Mouse (Mus musculus) lung, embryonic 16.5 days (tissue): ENCODE measurements around the gene Ap4m1. TPM values are rescaled to one million over a fixed set of nuclear protein-coding genes. Genes with fewer than 3 reads are reported as not detected.
A peak's percentile ranks its signal among the peaks of the same experiment; 100 is the strongest.

ENCODE experiments used
- ATAC-seq: fragments of 200-750 bp; cut with Nextera tagmentation; 2 replicates; pipeline ENCODE4 v1.8.0; 2017; ENCODE audit warnings: low read depth, mild to moderate bottlenecking, moderate library complexity
- H3K27ac ChIP-seq: fragments of 300-500 bp; sonication (generic); 2 replicates; pipeline ENCODE4 v1.5.1; 2014; ENCODE audit warnings: mild to moderate bottlenecking, control low read depth, low read length
- H3K27me3 ChIP-seq: fragments of 300-500 bp; sonication (generic); 2 replicates; pipeline ENCODE4 v1.6.1; 2014; ENCODE audit warnings: low read depth, low read length, mixed read lengths; ENCODE audit not compliant: control insufficient read depth, insufficient read depth
- H3K36me3 ChIP-seq: fragments of 300-500 bp; sonication (generic); 2 replicates; pipeline ENCODE4 v1.6.1; 2014; ENCODE audit warnings: low read length; ENCODE audit not compliant: control insufficient read depth, insufficient read depth
- H3K4me1 ChIP-seq: fragments of 300-500 bp; sonication (generic); replicated peaks from 2 replicates; pipeline ENCODE4 v1.6.1; 2014; ENCODE audit warnings: low read length, mixed read lengths; ENCODE audit not compliant: control insufficient read depth, insufficient read depth
- H3K4me2 ChIP-seq: fragments of 300-500 bp; sonication (generic); 2 replicates; pipeline ENCODE4 v1.6.1; 2014; ENCODE audit warnings: low read depth, low read length, control low read depth
- H3K4me3 ChIP-seq: fragments of 300-500 bp; sonication (generic); 2 replicates; pipeline ENCODE4 v1.5.1; 2014; ENCODE audit warnings: mild to moderate bottlenecking, low read length, control low read depth
- H3K9ac ChIP-seq: fragments of 300-500 bp; sonication (generic); 2 replicates; pipeline ENCODE4 v1.6.1; 2014; ENCODE audit warnings: low read length, control low read depth
- H3K9me3 ChIP-seq: fragments of 300-500 bp; sonication (generic); 2 replicates; pipeline ENCODE4 v1.6.1; 2016; ENCODE audit warnings: low read length; ENCODE audit not compliant: control insufficient read depth
- WGBS: fragments of 180-500 bp; shearing (Covaris S2); extraction: QIAGEN DNeasy Blood & Tissue Kit; methylation state at CpG from one replicate; pipeline ENCODE4 v1.1.7; 2014; 5-methylcytosine and 5-hydroxymethylcytosine counted together
- polyA plus RNA-seq: library from polyadenylated mRNA; unstranded; fragments of >200 nt; fragmentation: Nextera tagmentation; extraction: Ambion mirVana; gene quantifications from 2 replicates; pipeline ENCODE4 v1.2.1, GENCODE M21; 2015

Gene Ap4m1
- 26.2 and 27.4 TPM in 2 replicates for polyA plus RNA-seq

GRCm38 (mm10) chr5:138171695-138172491 lies at the start of gene Ap4m1, which contains the start of gene Mcm7:
TSS of gene Ap4m1 (plus strand) at chr5:138172002.
TSS of gene Mcm7 (minus strand) at chr5:138172422.
- Histone ChIP-seq H3K4me3 (peak within 1 kb of the TSS; percentile 86), H3K27me3 (no peaks in the 10 kb centered on the region), H3K4me1 (peaks cover 17% of the 10 kb centered on the region), H3K27ac (peak within 1 kb of the TSS; percentile 98), H3K9ac (peak within 1 kb of the TSS; percentile 85), H3K9me3 (no peaks in the 10 kb centered on the region), H3K36me3 (peaks cover 36% of the 10 kb centered on the region), H3K4me2 (peak within 1 kb of the TSS; percentile 86)
- under 1% methylated on average over 54 of the region's 54 CpGs for WGBS
- peak; percentile 94 for ATAC-seq

GRCm38 (mm10) chr5:138132425-138133064 lies 39.3 kb upstream of the Ap4m1 start:
- Histone ChIP-seq H3K36me3 (peaks cover 54% of the 10 kb centered on the region), H3K4me2 (no peak overlapping the region), H3K9me3 (no peaks in the 10 kb centered on the region), H3K27ac (no peak overlapping the region), H3K4me3 (no peak overlapping the region), H3K9ac (no peak overlapping the region), H3K4me1 (no peaks in the 10 kb centered on the region), H3K27me3 (no peaks in the 10 kb centered on the region)
- WGBS = 84% methylated on average over 5 of the region's 5 CpGs
- ATAC-seq = no peak

DNA sequence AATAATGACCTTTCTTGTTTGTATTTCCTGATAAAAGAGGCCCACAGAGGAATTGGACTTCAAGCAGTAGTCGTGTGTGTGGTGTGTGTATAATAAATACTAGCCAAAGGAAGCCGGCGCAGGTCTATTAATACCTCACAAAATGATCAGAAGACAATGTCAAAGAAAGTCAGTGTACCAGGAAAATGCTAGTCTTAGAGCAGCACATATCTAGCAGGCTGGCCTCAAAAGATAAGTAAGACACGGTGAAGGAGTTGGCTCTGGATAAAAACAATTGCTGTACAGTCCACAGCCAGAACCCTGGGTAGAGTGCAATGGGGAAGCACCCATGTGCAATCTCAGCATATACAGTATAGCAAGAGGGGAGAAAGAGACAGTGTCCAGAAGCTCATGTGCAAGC lies 34.5 kb upstream of the Ap4m1 start:
- no peaks in the 10 kb centered on the region for H3K4me1 ChIP-seq
- H3K27ac ChIP-seq = no peak overlapping the region
- no peak for ATAC-seq
- no peak overlapping the region for H3K9ac ChIP-seq
- H3K4me3 ChIP-seq = no peak overlapping the region
- H3K9me3 ChIP-seq = no peaks in the 10 kb centered on the region
- H3K27me3 ChIP-seq = no peaks in the 10 kb centered on the region
- 37% methylated on average over 4 of the region's 4 CpGs for WGBS
- H3K4me2 ChIP-seq = no peak overlapping the region
- peaks cover 26% of the 10 kb centered on the region for H3K36me3 ChIP-seq

DNA sequence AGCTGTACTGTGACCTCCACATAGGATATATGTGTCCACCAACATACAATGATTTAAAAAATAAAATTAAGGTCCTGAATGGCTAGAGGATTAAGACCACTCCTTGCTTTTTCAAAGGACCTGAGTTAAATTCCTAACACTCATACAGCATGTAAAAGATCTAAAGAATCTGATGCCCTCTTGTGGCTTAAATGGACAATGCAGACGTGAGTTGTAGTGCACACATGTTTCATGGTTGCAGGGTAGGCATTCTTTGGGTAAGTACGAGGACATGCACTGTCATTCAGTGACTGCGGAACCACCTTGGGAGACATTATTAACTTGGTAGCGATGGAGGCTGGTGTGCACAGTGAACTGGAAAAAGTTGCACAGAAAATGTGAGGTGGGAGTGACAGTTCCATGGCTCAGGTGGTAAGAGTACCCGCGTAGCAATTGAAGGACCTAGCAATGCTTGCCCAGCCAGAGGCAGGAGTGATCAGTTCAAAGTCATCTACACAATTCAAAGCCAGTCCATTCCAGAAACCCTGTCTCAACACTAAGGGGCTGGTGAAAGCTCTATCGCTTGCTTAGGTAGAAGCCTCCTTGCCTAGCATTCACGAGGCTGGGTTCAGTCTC lies 33.8 kb upstream of the Ap4m1 start:
- no peak overlapping the region for H3K9ac ChIP-seq
- H3K4me3 ChIP-seq = no peak overlapping the region
- H3K36me3 ChIP-seq = peaks cover 21% of the 10 kb centered on the region
- H3K27ac ChIP-seq = no peak overlapping the region
- no peaks in the 10 kb centered on the region for H3K27me3 ChIP-seq
- no peaks in the 10 kb centered on the region for H3K9me3 ChIP-seq
- no peak overlapping the region for H3K4me2 ChIP-seq
- ATAC-seq = no peak
- 53% methylated on average over 8 of the region's 8 CpGs for WGBS
- no peaks in the 10 kb centered on the region for H3K4me1 ChIP-seq

- Histone ChIP-seq H3K4me3 (no peak overlapping the region), H3K4me2 (no peak overlapping the region), H3K27me3 (no peaks in the 10 kb centered on the region), H3K9me3 (no peaks in the 10 kb centered on the region), H3K9ac (no peak overlapping the region), H3K36me3 (peaks cover 15% of the 10 kb centered on the region), H3K27ac (no peak overlapping the region), H3K4me1 (no peaks in the 10 kb centered on the region)
- 73% methylated on average over 4 of the region's 4 CpGs for WGBS
- no peak for ATAC-seq
These were observed 33.2 kb upstream of the Ap4m1 start for GRCm38 (mm10) chr5:138138585-138138984.

DNA sequence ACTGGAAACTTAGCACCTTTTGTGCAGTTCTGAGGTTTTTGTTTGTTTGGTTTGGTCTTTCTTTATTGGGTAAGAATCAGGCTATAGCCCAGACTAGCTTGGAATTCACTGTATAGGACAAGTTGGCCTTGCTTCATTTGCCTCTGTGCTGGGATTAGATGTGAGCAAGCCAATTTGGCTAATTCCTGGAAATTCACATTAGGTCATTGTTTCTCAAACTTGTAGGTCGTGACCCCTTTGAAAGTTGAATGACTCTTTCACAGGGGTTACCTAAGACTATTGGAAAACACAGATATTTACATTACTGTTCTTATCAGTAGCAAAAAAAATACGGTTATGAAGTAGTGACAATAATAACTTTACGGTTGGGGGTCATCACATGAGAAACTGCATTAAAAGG lies 17.4 kb upstream of the Ap4m1 start:
- H3K9me3 ChIP-seq = no peaks in the 10 kb centered on the region
- WGBS = 54% methylated on average over 3 of the region's 3 CpGs
- peaks cover 9% of the 10 kb centered on the region for H3K36me3 ChIP-seq
- no peak overlapping the region for H3K27ac ChIP-seq
- ATAC-seq = no peak
- H3K4me1 ChIP-seq = peaks cover 7% of the 10 kb centered on the region
- no peaks in the 10 kb centered on the region for H3K27me3 ChIP-seq
- peak overlapping the region; percentile 91 for H3K4me3 ChIP-seq
- peak overlapping the region; percentile 97 for H3K9ac ChIP-seq
- H3K4me2 ChIP-seq = peak overlapping the region; percentile 74

GRCm38 (mm10) chr5:138155443-138155976 lies 16.3 kb upstream of the Ap4m1 start, which contains the start of gene Zfp113:
TSS of gene Zfp113 (minus strand) at chr5:138155744.
- Histone ChIP-seq H3K9ac (peak within 1 kb of the TSS; percentile 97), H3K4me1 (peaks cover 10% of the 10 kb centered on the region), H3K4me3 (peak within 1 kb of the TSS; percentile 91), H3K27ac (peak within 1 kb of the TSS; percentile 93), H3K9me3 (no peaks in the 10 kb centered on the region), H3K27me3 (no peaks in the 10 kb centered on the region), H3K36me3 (peaks cover 6% of the 10 kb centered on the region), H3K4me2 (peak within 1 kb of the TSS; percentile 74)
- WGBS = under 1% methylated on average over 31 of the region's 31 CpGs
- ATAC-seq = peak; percentile 97

- Histone ChIP-seq H3K36me3 (peaks cover 24% of the 10 kb centered on the region), H3K4me1 (peaks cover 8% of the 10 kb centered on the region; the same call in 1 of the 2 replicates), H3K9ac (peak overlapping the region; percentile 86), H3K27ac (peak overlapping the region; percentile 12), H3K4me3 (peak overlapping the region; percentile 91), H3K4me2 (peak overlapping the region; percentile 64), H3K9me3 (no peaks in the 10 kb centered on the region), H3K27me3 (no peaks in the 10 kb centered on the region)
- no peak for ATAC-seq
- 66% methylated on average over 7 of the region's 7 CpGs for WGBS
These were observed 11.5 kb upstream of the Ap4m1 start for GRCm38 (mm10) chr5:138160224-138160762.
